Mouse (Mus musculus) CH12.LX (cell line): ENCODE measurements around the gene Ikzf3. TPM values are rescaled to one million over a fixed set of nuclear protein-coding genes. Genes with fewer than 3 reads are reported as not detected.

Experiments used
- DNase-seq: peaks from one replicate; pipeline ENCODE4 v3.0.0-alpha.2; 2013; ENCODE audit errors: extremely low read depth
- H3K27ac ChIP-seq: 2 replicates; pipeline ENCODE4 v1.5.1; 2012; ENCODE audit warnings: low read depth, mild to moderate bottlenecking, control low read depth, moderate library complexity; ENCODE audit not compliant: insufficient read depth
- H3K27me3 ChIP-seq: replicated peaks from 2 replicates; pipeline ENCODE3; 2012; ENCODE audit warnings: inconsistent platforms
- H3K36me3 ChIP-seq, 2 experiments: replicated peaks in 1 of 2; 2 replicates each; pipeline versions ENCODE3 to v1.6.1; 2012; ENCODE audit warnings: inconsistent platforms in 1 of 2, low read length in 1 of 2, mild to moderate bottlenecking in 1 of 2, mixed read lengths in 1 of 2, moderate library complexity in 1 of 2; ENCODE audit not compliant: control insufficient read depth in 1 of 2, insufficient read depth in 1 of 2
- H3K4me1 ChIP-seq, 2 experiments: 2 replicates each; pipeline ENCODE4 v1.6.1; 2012; ENCODE audit warnings: inconsistent platforms in 1 of 2, moderate library complexity in 1 of 2; ENCODE audit not compliant: insufficient read depth in 2 of 2, control insufficient read depth in 1 of 2
- H3K4me2 ChIP-seq: 2 replicates; pipeline ENCODE4 v1.6.1; 2012; ENCODE audit warnings: low read depth, mild to moderate bottlenecking, control low read depth; ENCODE audit not compliant: poor library complexity, insufficient read depth, severe bottlenecking
- H3K4me3 ChIP-seq, 3 experiments: fragments of 150-350 bp in 1 of 3; sonication (generic) in 1 of 3; replicated peaks in 1 of 3; 2 replicates each; pipeline versions ENCODE3 to v1.5.1; 2011 to 2012; ENCODE audit warnings: low read depth in 2 of 3, low read length in 2 of 3, mild to moderate bottlenecking in 2 of 3, moderate library complexity in 2 of 3, control low read depth in 1 of 3, improper control_type of control experiment in 1 of 3, inconsistent platforms in 1 of 3, mixed read lengths in 1 of 3; ENCODE audit not compliant: poor library complexity in 1 of 3
- H3K79me2 ChIP-seq: replicated peaks from 2 replicates; pipeline ENCODE4 v1.6.1; 2012; ENCODE audit warnings: mild to moderate bottlenecking, moderate library complexity; ENCODE audit not compliant: control insufficient read depth, poor library complexity, insufficient read depth, severe bottlenecking; ENCODE audit errors: extremely low read depth
- H3K9ac ChIP-seq: 2 replicates; pipeline ENCODE4 v1.6.1; 2012; ENCODE audit warnings: low read depth, mild to moderate bottlenecking, control low read depth, moderate library complexity; ENCODE audit not compliant: insufficient read depth
- H3K9me3 ChIP-seq: replicated peaks from 2 replicates; pipeline ENCODE3; 2012; ENCODE audit warnings: low read length, inconsistent platforms, mixed read lengths
- CHD1 ChIP-seq: IDR thresholded peaks from 2 replicates; pipeline ENCODE4 v1.6.1; 2012; ENCODE audit warnings: low read depth, low read length, improper control_type of control experiment, inconsistent platforms
- CHD2 ChIP-seq: IDR thresholded peaks from 2 replicates; pipeline ENCODE4 v1.6.1; 2011; ENCODE audit warnings: low read length, improper control_type of control experiment
- CTCF ChIP-seq, 2 experiments: IDR thresholded peaks in 1 of 2; conservative IDR thresholded peaks in 1 of 2; 2 replicates each; pipeline ENCODE4 v1.5.1; 2011 to 2012; ENCODE audit warnings: low read depth in 2 of 2, low read length in 2 of 2, improper control_type of control experiment in 1 of 2, inconsistent platforms in 1 of 2, mild to moderate bottlenecking in 1 of 2, moderate library complexity in 1 of 2
- ETS1 ChIP-seq: conservative IDR thresholded peaks from 2 replicates; pipeline ENCODE4 v1.6.1; 2012; ENCODE audit warnings: low read depth, mild to moderate bottlenecking, inconsistent platforms, low read length, improper control_type of control experiment, moderate library complexity
- GABPA ChIP-seq: IDR thresholded peaks from 2 replicates; pipeline ENCODE4 v1.6.1; 2012; ENCODE audit warnings: low read depth, low read length, improper control_type of control experiment, inconsistent platforms; ENCODE audit not compliant: insufficient replicate concordance
- HCFC1 ChIP-seq: IDR thresholded peaks from 2 replicates; pipeline ENCODE4 v1.6.1; 2012; ENCODE audit warnings: low read depth, mild to moderate bottlenecking, inconsistent platforms, low read length, improper control_type of control experiment
- IRF4 ChIP-seq: IDR thresholded peaks from 2 replicates; pipeline ENCODE4 v1.6.1; 2014; ENCODE audit warnings: low read depth, mild to moderate bottlenecking, inconsistent platforms, low read length, improper control_type of control experiment
- JUND ChIP-seq: conservative IDR thresholded peaks from 2 replicates; pipeline ENCODE4 v1.6.1; 2011; ENCODE audit warnings: low read depth, low read length, improper control_type of control experiment
- MAFK ChIP-seq: IDR thresholded peaks from 2 replicates; pipeline ENCODE4 v1.6.1; 2011; ENCODE audit warnings: low read length, improper control_type of control experiment; ENCODE audit not compliant: insufficient replicate concordance
- MAX ChIP-seq: IDR thresholded peaks from 2 replicates; pipeline ENCODE4 v1.6.1; 2011; ENCODE audit warnings: low read length, improper control_type of control experiment
- MAZ ChIP-seq: IDR thresholded peaks from 2 replicates; pipeline ENCODE4 v1.6.1; 2012; ENCODE audit warnings: low read depth, mild to moderate bottlenecking, inconsistent platforms, low read length, improper control_type of control experiment, moderate library complexity
- MEF2A ChIP-seq: IDR thresholded peaks from 2 replicates; pipeline ENCODE4 v1.6.1; 2014; ENCODE audit warnings: low read depth, mild to moderate bottlenecking, inconsistent platforms, low read length, improper control_type of control experiment, borderline replicate concordance
- MXI1 ChIP-seq: IDR thresholded peaks from 2 replicates; pipeline ENCODE4 v1.6.1; 2011; ENCODE audit warnings: mild to moderate bottlenecking, low read depth, low read length, improper control_type of control experiment
- NELFE ChIP-seq: IDR thresholded peaks from 2 replicates; pipeline ENCODE4 v1.6.1; 2011; ENCODE audit warnings: low read depth, low read length, improper control_type of control experiment
- NRF1 ChIP-seq: IDR thresholded peaks from 2 replicates; pipeline ENCODE4 v1.6.1; 2014; ENCODE audit warnings: low read depth, mild to moderate bottlenecking, inconsistent platforms, low read length, improper control_type of control experiment, moderate library complexity
- POLR2AphosphoS2 ChIP-seq: IDR thresholded peaks from 2 replicates; pipeline ENCODE4 v1.6.1; 2011; ENCODE audit warnings: low read depth, low read length, improper control_type of control experiment
- RAD21 ChIP-seq: IDR thresholded peaks from 2 replicates; pipeline ENCODE4 v1.6.1; 2011; ENCODE audit warnings: low read depth, mild to moderate bottlenecking, low read length, improper control_type of control experiment, moderate library complexity
- RCOR1 ChIP-seq: conservative IDR thresholded peaks from 2 replicates; pipeline ENCODE4 v1.6.1; 2012; ENCODE audit warnings: low read depth, mild to moderate bottlenecking, inconsistent platforms, low read length, improper control_type of control experiment
- SMC3 ChIP-seq: IDR thresholded peaks from 2 replicates; pipeline ENCODE4 v1.6.1; 2011; ENCODE audit warnings: low read depth, low read length, improper control_type of control experiment
- TBP ChIP-seq: conservative IDR thresholded peaks from 2 replicates; pipeline ENCODE4 v1.6.1; 2011; ENCODE audit warnings: low read depth, low read length, improper control_type of control experiment
- TCF12 ChIP-seq: IDR thresholded peaks from 2 replicates; pipeline ENCODE4 v1.6.1; 2014; ENCODE audit warnings: low read depth, mild to moderate bottlenecking, inconsistent platforms, low read length, improper control_type of control experiment
- USF1 ChIP-seq: IDR thresholded peaks from 2 replicates; pipeline ENCODE4 v1.6.1; 2014; ENCODE audit warnings: low read depth, mild to moderate bottlenecking, inconsistent platforms, low read length, improper control_type of control experiment
- USF2 ChIP-seq: conservative IDR thresholded peaks from 2 replicates; pipeline ENCODE4 v1.6.1; 2011; ENCODE audit warnings: low read depth, low read length, improper control_type of control experiment
- ZC3H11A ChIP-seq: IDR thresholded peaks from 2 replicates; pipeline ENCODE4 v1.6.1; 2012; ENCODE audit warnings: low read depth, mild to moderate bottlenecking, inconsistent platforms, low read length, improper control_type of control experiment
- ZKSCAN1 ChIP-seq: IDR thresholded peaks from 2 replicates; pipeline ENCODE4 v1.6.1; 2012; ENCODE audit warnings: low read depth, inconsistent platforms, low read length, improper control_type of control experiment, borderline replicate concordance
- ZNF384 ChIP-seq: IDR thresholded peaks from 2 replicates; pipeline ENCODE4 v1.6.1; 2012; ENCODE audit warnings: low read depth, low read length, improper control_type of control experiment, inconsistent platforms
- dilution Hi-C: fragments of 300-500 bp; cut with MboI; formaldehyde crosslinking; loops from 2 replicates; pipeline ENCODE4 v1.14.3; 2020; ENCODE audit warnings: low sequenced_read_pairs; ENCODE audit not compliant: extremely low pct_unique_long_range_greater_than_20kb, extremely low pct_ligation_motif_present
- in situ Hi-C: fragments of 300-500 bp; cut with MboI; formaldehyde crosslinking; loops from 3 replicates; pipeline ENCODE4 v1.14.3; 2019; ENCODE audit warnings: low sequenced_read_pairs, low pct_ligation_motif_present, low pct_unique_long_range_greater_than_20kb, mixed read lengths
- polyA plus RNA-seq: library from polyadenylated mRNA; unstranded; fragments of >175 nt; gene quantifications from 2 replicates; pipeline ENCODE4 v1.2.1, GENCODE M21; 2012; ENCODE audit warnings: low read depth; ENCODE audit not compliant: insufficient read length
- total RNA-seq, 2 experiments: library from RNA; depleted of rRNA; stranded (reverse); fragments of 300-350 nt in 1 of 2; fragments of >200 nt in 1 of 2; gene quantifications; 2 replicates each; pipeline ENCODE4 v1.2.3; 2012 to 2014

The Ikzf3 gene
- total and polyA plus RNA-seq, 3 experiments, result 110 to 238 (median 130) TPM

DNA sequence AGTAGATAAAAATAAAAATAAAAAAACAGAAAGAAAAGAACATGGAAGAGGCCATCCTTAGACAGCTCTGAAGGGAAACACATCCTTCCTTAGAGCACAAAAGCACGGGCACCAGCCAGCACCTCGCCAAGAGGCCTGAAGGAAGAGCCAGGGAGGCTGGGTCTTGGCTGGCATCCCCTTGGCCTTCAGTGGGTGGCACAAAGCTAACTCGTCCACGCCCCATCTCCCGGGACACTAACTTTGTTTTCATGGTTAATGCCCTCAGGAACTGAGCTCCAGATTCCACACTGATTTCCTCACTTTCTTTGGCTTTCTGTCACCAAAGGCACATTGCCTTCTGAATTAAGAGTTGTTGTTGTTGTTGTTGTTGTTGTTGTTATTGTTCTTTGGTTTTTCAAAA is 31.9 kb upstream of the Ikzf3 start:
- no peaks in the 10 kb centered on the region for H3K27me3 ChIP-seq
- H3K9me3 ChIP-seq, result peaks cover 2% of the 10 kb centered on the region
- H3K4me1 ChIP-seq, result peaks cover 0 to 7% of the 10 kb centered on the region in 2 experiments; a peak in 2 of 4 replicates
- H3K79me2 ChIP-seq, result no peaks in the 10 kb centered on the region
- H3K36me3 ChIP-seq, result peaks cover 23 to 34% of the 10 kb centered on the region in 2 experiments
- no peak overlapping the region for H3K4me3 ChIP-seq
- dilution Hi-C loops, result no loop called here
- H3K9ac ChIP-seq, result no peak overlapping the region
- no peak for DNase-seq
- in situ Hi-C loops, result no loop called here
- no peak overlapping the region for H3K27ac ChIP-seq
- no peak overlapping the region for H3K4me2 ChIP-seq
- TF ChIP-seq MAFK (no peak), TBP (no peak), USF1 (no peak), MXI1 (no peak), JUND (no peak), ZC3H11A (no peak), RCOR1 (no peak), TCF12 (no peak), CTCF (conservative IDR thresholded peaks at IDR 0.05 in 1 of 2, IDR thresholded peaks at IDR 0.05 in 1 of 2; ENCODE audit: low read depth in 2 of 2, low read length in 2 of 2) (no peak)
- TF ChIP-seq, all 38 proteins: peak for 0

- Histone ChIP-seq H3K4me1 (no peaks in the 10 kb centered on the region), H3K27ac (no peak overlapping the region), H3K4me2 (no peak overlapping the region), H3K36me3 (no peaks in the 10 kb centered on the region), H3K9ac (no peak overlapping the region), H3K4me3 (no peak overlapping the region), H3K9me3 (peaks cover 4% of the 10 kb centered on the region), H3K79me2 (no peaks in the 10 kb centered on the region), H3K27me3 (no peaks in the 10 kb centered on the region)
- dilution Hi-C loops (no loop called here), in situ Hi-C loops (no loop called here)
- no peak for TF ChIP-seq POLR2AphosphoS2
- DNase-seq, result no peak
These were observed 23.6 kb upstream of the Ikzf3 start for GRCm38 (mm10) chr11:98569461-98569860.

- H3K27ac ChIP-seq, result no peak overlapping the region
- no peaks in the 10 kb centered on the region for H3K27me3 ChIP-seq
- peaks cover 0 to 4% of the 10 kb centered on the region in 2 experiments; a peak in 1 of 4 replicates for H3K4me1 ChIP-seq
- no peak overlapping the region for H3K4me3 ChIP-seq
- dilution Hi-C loops (no loop called here), in situ Hi-C loops (no loop called here)
- H3K4me2 ChIP-seq, result no peak overlapping the region
- H3K9me3 ChIP-seq, result peaks cover 4% of the 10 kb centered on the region
- DNase-seq, result peak; percentile 47
- no peaks in the 10 kb centered on the region for H3K36me3 ChIP-seq
- no peaks in the 10 kb centered on the region for H3K79me2 ChIP-seq
- H3K9ac ChIP-seq, result no peak overlapping the region
- TF ChIP-seq MAZ, result no peak
- no peak for TF ChIP-seq NELFE
- no peak for TF ChIP-seq NRF1
- TF ChIP-seq ZNF384, result no peak
- no peak for TF ChIP-seq RCOR1
- no peak for TF ChIP-seq ZC3H11A
- no peak for TF ChIP-seq USF2
- peak; percentile 68 for TF ChIP-seq SMC3
- no peak for TF ChIP-seq IRF4
- TF ChIP-seq GABPA, result no peak
- no peak for TF ChIP-seq MEF2A
- TF ChIP-seq ZKSCAN1, result no peak
- no peak for TF ChIP-seq HCFC1
- no peak for TF ChIP-seq CHD2
- no peak for TF ChIP-seq CHD1
- no peak for TF ChIP-seq MAX
- TF ChIP-seq CTCF (conservative IDR thresholded peaks at IDR 0.05 in 1 of 2, IDR thresholded peaks at IDR 0.05 in 1 of 2; ENCODE audit: low read depth in 2 of 2, low read length in 2 of 2), result peak; percentile 29 to 63; a peak in 3 of 4 replicates
- TF ChIP-seq MXI1, result no peak
- TF ChIP-seq POLR2AphosphoS2, result no peak
- no peak for TF ChIP-seq USF1
- TF ChIP-seq RAD21, result peak; percentile 57
- no peak for TF ChIP-seq ETS1
- TF ChIP-seq TBP, result no peak
These were observed 22.5 kb upstream of the Ikzf3 start for GRCm38 (mm10) chr11:98568326-98568725.
